Mouse (Mus musculus) embryonic facial prominence, embryonic 10.5 days (tissue): ENCODE data around the gene Ppp1r12a. TPM values are rescaled to one million over a fixed set of nuclear protein-coding genes. Genes with fewer than 3 reads are reported as not detected.
"Not testable (repeated sequence)": the region's sequence is repeated elsewhere in the genome, so short reads cannot be mapped to it uniquely, and the experiment has no call there.

Experiments
- DNase-seq: peaks from one replicate; pipeline ENCODE4 v3.0.0-alpha.2; 2017; ENCODE audit warnings: low spot score
- H3K27ac ChIP-seq: fragments of 300-500 bp; sonication (generic); replicated peaks from 2 replicates; pipeline ENCODE4 v1.5.1; 2016; ENCODE audit warnings: mild to moderate bottlenecking
- H3K27me3 ChIP-seq: fragments of 300-500 bp; sonication (generic); replicated peaks from 2 replicates; pipeline ENCODE4 v1.6.1; 2016; ENCODE audit warnings: low read depth, mild to moderate bottlenecking; ENCODE audit not compliant: poor library complexity, severe bottlenecking
- H3K36me3 ChIP-seq: fragments of 300-500 bp; sonication (generic); replicated peaks from 2 replicates; pipeline ENCODE4 v1.6.1; 2016; ENCODE audit warnings: mild to moderate bottlenecking, moderate library complexity
- H3K4me1 ChIP-seq: fragments of 300-500 bp; sonication (generic); 2 replicates; pipeline ENCODE4 v1.6.1; 2016
- H3K4me3 ChIP-seq: fragments of 300-500 bp; sonication (generic); 2 replicates; pipeline ENCODE4 v1.5.1; 2016; ENCODE audit warnings: mild to moderate bottlenecking, moderate library complexity
- H3K9me3 ChIP-seq: fragments of 300-500 bp; sonication (generic); 2 replicates; pipeline ENCODE4 v1.6.1; 2016; ENCODE audit warnings: mild to moderate bottlenecking
- WGBS: fragments of 180-500 bp; shearing (Covaris S2); methylation state at CpG from one replicate; pipeline ENCODE4 v1.1.7; 2016; 5-methylcytosine and 5-hydroxymethylcytosine counted together
- polyA plus RNA-seq: library from polyadenylated mRNA; unstranded; fragments of >200 nt; fragmentation: Nextera tagmentation; extraction: Ambion mirVana; gene quantifications from 2 replicates; pipeline ENCODE4 v1.2.1, GENCODE M21; 2016

Ppp1r12a gene
- polyA plus RNA-seq, 1 experiment from 2014 or later = 84.3 TPM

- no peak for DNase-seq
- H3K4me1 ChIP-seq = no peaks in the 10 kb centered on the region
- no peaks in the 10 kb centered on the region for H3K9me3 ChIP-seq
- WGBS = 63% methylated on average over 2 of the region's 2 CpGs
- no peaks in the 10 kb centered on the region for H3K27me3 ChIP-seq
- no peak overlapping the region for H3K27ac ChIP-seq
- no peak overlapping the region for H3K4me3 ChIP-seq
- H3K36me3 ChIP-seq = peaks cover 73% of the 10 kb centered on the region
Measured at GRCm38 (mm10) chr10:108251181-108251580, 89.2 kb downstream of the Ppp1r12a start.

DNA sequence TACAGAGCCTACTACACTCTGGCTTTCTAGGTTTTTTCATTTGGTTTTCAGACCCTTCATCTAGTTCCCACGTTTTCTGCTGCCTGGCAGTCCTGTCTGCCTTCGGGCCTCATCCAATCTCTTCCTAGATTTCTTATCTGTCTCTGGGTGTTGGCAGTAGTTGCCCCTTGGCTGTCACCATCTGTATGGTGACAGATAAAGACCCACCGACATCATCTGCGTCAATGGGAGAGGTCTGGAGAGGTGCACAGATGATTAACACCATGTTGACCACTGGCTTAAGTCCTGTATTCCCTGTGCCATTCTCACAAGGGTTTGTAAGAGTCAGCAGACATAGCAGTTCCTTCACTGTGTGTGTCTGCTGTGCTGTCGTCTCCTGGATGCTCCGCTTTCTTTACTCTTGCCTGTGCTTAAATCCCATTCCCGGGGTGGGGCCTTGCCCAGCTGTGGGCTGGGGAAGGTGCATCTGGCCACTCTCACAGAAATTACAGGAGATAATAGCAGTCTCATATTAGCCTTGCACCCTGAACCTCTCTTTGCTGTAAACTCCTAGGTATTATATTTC lies 93.9 kb downstream of the Ppp1r12a start:
- H3K9me3 ChIP-seq = no peaks in the 10 kb centered on the region
- no peaks in the 10 kb centered on the region for H3K4me1 ChIP-seq
- H3K27me3 ChIP-seq = no peaks in the 10 kb centered on the region
- no peak for DNase-seq
- 90% methylated on average over 7 of the region's 7 CpGs for WGBS
- H3K36me3 ChIP-seq = peaks cover 78% of the 10 kb centered on the region
- H3K4me3 ChIP-seq = no peak overlapping the region
- no peak overlapping the region for H3K27ac ChIP-seq

DNA sequence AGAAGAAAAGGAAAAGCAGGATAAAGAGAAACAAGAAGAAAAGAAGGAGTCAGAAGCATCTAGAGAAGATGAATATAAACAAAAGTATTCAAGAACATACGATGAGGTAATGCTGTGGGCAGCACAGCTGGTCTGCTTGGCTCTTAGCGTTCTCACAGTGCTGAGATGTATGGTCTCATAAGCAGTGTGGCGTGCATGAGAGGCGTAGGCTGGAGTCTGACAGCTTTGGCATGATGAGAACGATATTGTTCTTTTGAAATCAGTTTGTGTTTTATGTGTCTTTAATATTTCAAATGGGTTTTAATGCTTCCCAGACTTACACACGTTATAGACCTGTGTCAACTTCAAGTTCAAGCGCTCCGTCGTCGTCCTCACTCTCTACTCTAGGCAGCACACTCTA lies 98.9 kb downstream of the Ppp1r12a start:
- Histone ChIP-seq H3K27ac (no peak overlapping the region), H3K4me3 (no peak overlapping the region), H3K27me3 (no peaks in the 10 kb centered on the region), H3K9me3 (no peaks in the 10 kb centered on the region), H3K36me3 (peaks cover 80% of the 10 kb centered on the region), H3K4me1 (no peaks in the 10 kb centered on the region)
- DNase-seq = no peak
- WGBS = 93% methylated on average over 10 of the region's 10 CpGs

GRCm38 (mm10) chr10:108264641-108265040 lies 102.6 kb downstream of the Ppp1r12a start:
- no peak for DNase-seq
- no peaks in the 10 kb centered on the region for H3K27me3 ChIP-seq
- no peak overlapping the region for H3K4me3 ChIP-seq
- WGBS = 96% methylated on average over 27 of the region's 27 CpGs
- no peak overlapping the region for H3K27ac ChIP-seq
- H3K9me3 ChIP-seq = no peaks in the 10 kb centered on the region
- peaks cover 83% of the 10 kb centered on the region for H3K36me3 ChIP-seq
- H3K4me1 ChIP-seq = no peaks in the 10 kb centered on the region

DNA sequence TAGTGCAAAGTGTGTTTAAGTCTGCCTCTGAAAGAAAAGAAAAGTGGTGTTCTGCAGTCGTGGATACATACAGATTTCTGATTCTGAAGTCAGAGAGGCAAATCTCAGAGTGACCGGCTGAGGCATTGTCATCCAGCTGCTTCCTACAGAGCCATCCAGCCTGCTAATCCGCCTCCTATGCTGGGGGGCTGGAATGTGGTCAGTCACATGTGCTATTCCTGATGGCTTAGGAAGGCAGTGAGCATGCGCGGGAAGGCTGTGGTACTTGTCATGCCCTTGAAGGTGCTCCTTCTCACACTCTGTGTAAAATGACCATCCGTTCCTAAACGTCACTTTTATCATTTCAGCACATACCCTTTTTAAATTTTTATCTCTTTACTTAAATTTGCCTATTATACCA lies 109.2 kb downstream of the Ppp1r12a start:
- H3K4me3 ChIP-seq = no peak overlapping the region
- no peaks in the 10 kb centered on the region for H3K4me1 ChIP-seq
- peaks cover 74% of the 10 kb centered on the region for H3K36me3 ChIP-seq
- no peaks in the 10 kb centered on the region for H3K27me3 ChIP-seq
- 88% methylated on average over 7 of the region's 7 CpGs for WGBS
- H3K9me3 ChIP-seq = no peaks in the 10 kb centered on the region
- DNase-seq = no peak
- H3K27ac ChIP-seq = no peak overlapping the region

DNA sequence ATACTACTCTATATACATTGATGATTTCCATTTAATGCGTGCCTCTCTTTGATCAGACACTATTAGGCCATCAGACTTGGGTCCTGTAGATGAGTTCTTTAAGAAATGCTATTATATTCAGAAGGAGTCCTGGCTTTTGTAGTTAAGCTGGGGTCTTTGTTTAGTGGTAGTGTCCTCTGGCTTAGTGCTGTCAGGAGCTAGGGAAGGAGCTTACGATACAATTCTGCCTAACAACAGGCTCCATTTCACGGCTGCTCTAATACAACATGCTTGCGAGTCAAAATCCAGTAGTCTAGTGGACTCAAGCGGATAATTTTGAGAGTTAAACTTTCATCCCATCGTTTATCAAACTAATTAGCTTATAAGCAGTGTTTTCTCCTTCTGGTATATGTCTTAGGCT lies 114.7 kb downstream of the Ppp1r12a start:
- 86% methylated on average over 6 of the region's 6 CpGs for WGBS
- no peak for DNase-seq
- no peaks in the 10 kb centered on the region for H3K27me3 ChIP-seq
- no peaks in the 10 kb centered on the region for H3K4me1 ChIP-seq
- peaks cover 66% of the 10 kb centered on the region for H3K36me3 ChIP-seq
- no peak overlapping the region for H3K27ac ChIP-seq
- no peaks in the 10 kb centered on the region for H3K9me3 ChIP-seq
- no peak overlapping the region for H3K4me3 ChIP-seq

GRCm38 (mm10) chr10:108277198-108277597 lies 115.2 kb downstream of the Ppp1r12a start:
- DNase-seq = no peak
- Histone ChIP-seq H3K27me3 (no peaks in the 10 kb centered on the region), H3K27ac (no peak overlapping the region), H3K9me3 (no peaks in the 10 kb centered on the region), H3K36me3 (peaks cover 67% of the 10 kb centered on the region), H3K4me3 (no peak overlapping the region), H3K4me1 (no peaks in the 10 kb centered on the region)
- WGBS = 90% methylated on average over 7 of the region's 7 CpGs

DNA sequence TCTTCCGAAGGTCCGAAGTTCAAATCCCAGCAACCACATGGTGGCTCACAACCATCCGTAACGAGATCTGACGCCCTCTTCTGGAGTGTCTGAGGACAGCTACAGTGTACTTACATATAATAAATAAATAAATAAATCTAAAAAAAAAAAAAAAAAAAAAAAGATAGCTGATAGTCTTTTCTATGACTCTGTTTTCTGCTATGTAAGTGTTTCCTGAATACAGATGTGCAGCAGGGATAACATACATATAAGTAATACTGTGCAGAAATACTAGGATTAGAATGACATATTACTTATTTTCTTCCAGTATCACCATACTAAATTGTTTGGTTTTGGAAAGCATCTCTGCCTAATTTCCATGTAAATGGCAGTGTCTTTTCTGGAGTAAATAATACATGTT lies 119.1 kb downstream of the Ppp1r12a start:
- not testable (repeated sequence) for H3K4me3 ChIP-seq, H3K27me3 ChIP-seq, H3K27ac ChIP-seq, DNase-seq, H3K4me1 ChIP-seq, H3K9me3 ChIP-seq
- whole genome bisulfite sequencing = 91% methylated on average over 5 of the region's 5 CpGs
- peaks cover 42% of the 10 kb centered on the region for H3K36me3 ChIP-seq

DNA sequence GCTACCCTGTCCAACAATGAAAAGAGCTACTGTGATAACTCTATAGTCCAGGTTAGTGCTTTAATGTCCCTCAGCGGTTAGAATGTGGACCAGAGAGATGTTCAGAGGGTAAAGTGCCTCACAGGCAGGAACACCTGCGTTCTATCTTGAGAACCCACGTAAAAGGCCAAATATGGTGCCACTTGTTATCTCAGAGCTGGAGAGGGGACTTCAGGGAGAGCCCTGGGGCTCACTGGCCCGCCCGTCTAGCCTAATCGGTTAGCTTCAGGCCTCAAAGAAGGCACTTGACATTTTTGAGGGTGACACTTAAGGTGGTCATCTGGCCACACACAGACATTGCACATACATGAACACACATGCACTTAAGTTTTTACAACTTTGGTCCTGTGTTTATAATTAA lies 120.4 kb downstream of the Ppp1r12a start:
- H3K4me3 ChIP-seq = no peak overlapping the region
- DNase-seq = no peak
- H3K27ac ChIP-seq = no peak overlapping the region
- H3K9me3 ChIP-seq = no peaks in the 10 kb centered on the region
- H3K27me3 ChIP-seq = no peaks in the 10 kb centered on the region
- WGBS = 93% methylated on average over 6 of the region's 6 CpGs
- peaks cover 33% of the 10 kb centered on the region for H3K36me3 ChIP-seq
- H3K4me1 ChIP-seq = no peaks in the 10 kb centered on the region

DNA sequence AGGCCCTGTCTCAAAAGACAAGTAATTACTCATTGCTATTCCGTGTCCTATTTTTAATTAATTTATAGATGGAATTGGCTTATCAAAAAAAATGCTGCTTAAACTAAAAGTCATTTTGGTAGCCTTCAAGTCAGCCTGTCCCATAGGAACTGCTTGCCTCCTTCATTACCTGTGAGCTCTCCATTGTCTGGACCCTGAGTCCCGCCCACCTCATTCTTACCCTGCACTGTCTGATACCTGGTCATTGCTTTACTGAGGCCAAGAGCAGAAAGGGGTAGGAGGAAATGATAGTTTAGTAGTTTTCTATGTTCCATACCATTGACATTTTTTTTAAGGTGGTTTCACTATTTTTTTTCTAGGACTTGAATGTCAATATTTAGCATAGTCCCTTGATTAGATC lies 121.4 kb downstream of the Ppp1r12a start:
- H3K27ac ChIP-seq = no peak overlapping the region
- no peak overlapping the region for H3K4me3 ChIP-seq
- H3K4me1 ChIP-seq = no peaks in the 10 kb centered on the region
- no peaks in the 10 kb centered on the region for H3K27me3 ChIP-seq
- peaks cover 22% of the 10 kb centered on the region for H3K36me3 ChIP-seq
- DNase-seq = no peak
- no peaks in the 10 kb centered on the region for H3K9me3 ChIP-seq
- 90% methylated on average over 2 of the region's 2 CpGs for WGBS

GRCm38 (mm10) chr10:108283837-108284236 lies 121.8 kb downstream of the Ppp1r12a start:
- DNase-seq = no peak
- H3K4me3 ChIP-seq = no peak overlapping the region
- no peaks in the 10 kb centered on the region for H3K4me1 ChIP-seq
- peaks cover 20% of the 10 kb centered on the region for H3K36me3 ChIP-seq
- H3K27me3 ChIP-seq = no peaks in the 10 kb centered on the region
- WGBS = 94% methylated on average over 4 of the region's 4 CpGs
- H3K9me3 ChIP-seq = no peaks in the 10 kb centered on the region
- no peak overlapping the region for H3K27ac ChIP-seq

DNA sequence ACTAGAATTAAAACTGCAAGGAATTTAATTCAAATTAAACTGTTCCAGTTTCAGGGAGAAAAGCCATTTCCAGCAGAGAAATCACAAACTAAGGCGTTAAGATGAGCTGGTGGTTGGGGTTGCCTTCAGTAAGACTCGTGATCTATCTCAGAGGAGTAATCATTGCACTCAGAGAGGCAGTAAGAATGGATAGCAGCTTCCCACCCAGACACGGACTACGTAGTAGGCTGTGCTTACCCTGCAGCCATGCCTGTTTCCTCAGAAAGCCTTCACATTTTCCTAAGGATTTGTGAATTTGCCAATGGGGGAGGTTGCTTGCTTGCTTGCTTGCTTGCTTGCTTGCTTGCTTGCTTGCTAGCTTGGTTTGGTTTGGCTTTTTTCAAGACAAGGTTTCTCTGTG lies 122.5 kb downstream of the Ppp1r12a start:
- Histone ChIP-seq H3K4me3 (no peak overlapping the region), H3K27me3 (no peaks in the 10 kb centered on the region), H3K36me3 (peaks cover 19% of the 10 kb centered on the region), H3K27ac (no peak overlapping the region), H3K9me3 (no peaks in the 10 kb centered on the region), H3K4me1 (no peaks in the 10 kb centered on the region)
- no peak for DNase-seq
- 88% methylated on average over 4 of the region's 4 CpGs for WGBS

DNA sequence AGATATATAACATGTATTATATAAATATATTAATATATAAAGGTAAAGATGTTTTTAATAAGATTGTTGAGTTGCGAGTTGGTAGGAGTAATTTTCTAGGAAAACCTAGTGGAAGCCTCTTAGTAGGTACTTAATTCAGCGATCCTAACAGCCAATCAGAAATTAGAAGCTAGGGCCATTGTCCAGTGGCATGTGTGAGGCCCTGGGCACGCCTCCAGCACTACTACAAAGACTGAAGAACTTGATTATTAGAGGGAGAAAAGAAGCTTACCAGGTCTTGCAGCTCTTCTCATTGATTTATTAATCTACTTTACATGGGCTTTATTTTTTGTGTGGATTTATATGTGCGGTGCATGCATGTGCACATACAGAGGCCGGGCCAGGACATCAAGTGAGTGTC lies 123.0 kb downstream of the Ppp1r12a start:
- DNase-seq = no peak
- Histone ChIP-seq H3K36me3 (peaks cover 16% of the 10 kb centered on the region), H3K4me1 (no peaks in the 10 kb centered on the region), H3K27me3 (no peaks in the 10 kb centered on the region), H3K9me3 (no peaks in the 10 kb centered on the region), H3K4me3 (no peak overlapping the region), H3K27ac (no peak overlapping the region)
- WGBS = 90% methylated on average over 5 of the region's 5 CpGs
